Mouse (Mus musculus): ENCODE measurements around the gene Relb. TPM values are rescaled to one million over a fixed set of nuclear protein-coding genes. Genes with fewer than 3 reads are reported as not detected.

The Relb gene
- 3.6 TPM for polyA plus RNA-seq (2014; fragmentation: Illumina TruSeq; extraction: RNeasy Lipid Tissue Mini Kit (QIAGEN cat#74804); ENCODE audit: low replicate concordance)

GRCm38 (mm10) chr7:19629361-19629734 is at the start of gene Relb:
Gene Relb (minus strand): TSS chr7:19629438.

GRCm38 (mm10) chr7:19677872-19678271 is 48.6 kb upstream of the Relb start, which contains the start of gene Apoc2:
Gene Apoc2 (minus strand): TSS chr7:19677941.

GRCm38 (mm10) chr7:19664955-19665841 is 36.0 kb upstream of the Relb start, which contains the start of gene Clptm1:
Gene Clptm1 (minus strand): TSS chr7:19665033.

GRCm38 (mm10) chr7:19603849-19604605 is 25.2 kb downstream of the Relb start, which contains the start of gene Clasrp:
Gene Clasrp (minus strand): TSS chr7:19604486.

GRCm38 (mm10) chr7:19577141-19577852 is 51.9 kb downstream of the Relb start, which contains the start of the genes Zfp296 and Gemin7:
Gene Zfp296 (plus strand): TSS chr7:19577287.
Gene Gemin7 (minus strand): TSS chr7:19577595.

GRCm38 (mm10) chr7:19562643-19563410 is 66.4 kb downstream of the Relb start, which contains the start of gene Ppp1r37:
Gene Ppp1r37 (minus strand): TSS chr7:19563076.

Other genes starting within 250 kb of the Relb start
- not detected for gene Ercc2, start 247.4 kb downstream of the Relb start, polyA plus RNA-seq (2014; fragmentation: Illumina TruSeq; extraction: RNeasy Lipid Tissue Mini Kit (QIAGEN cat#74804); ENCODE audit: low replicate concordance)
- not detected for gene Klc3, start 225.3 kb downstream of the Relb start, polyA plus RNA-seq (2014; fragmentation: Illumina TruSeq; extraction: RNeasy Lipid Tissue Mini Kit (QIAGEN cat#74804); ENCODE audit: low replicate concordance)
- gene Ckm, start 224.7 kb downstream of the Relb start, polyA plus RNA-seq (2014; fragmentation: Illumina TruSeq; extraction: RNeasy Lipid Tissue Mini Kit (QIAGEN cat#74804); ENCODE audit: low replicate concordance) = not detected
- 0.19 TPM for gene Mark4, start 170.6 kb downstream of the Relb start, polyA plus RNA-seq (2014; fragmentation: Illumina TruSeq; extraction: RNeasy Lipid Tissue Mini Kit (QIAGEN cat#74804); ENCODE audit: low replicate concordance)
- gene Exoc3l2, start 166.1 kb downstream of the Relb start, polyA plus RNA-seq (2014; fragmentation: Illumina TruSeq; extraction: RNeasy Lipid Tissue Mini Kit (QIAGEN cat#74804); ENCODE audit: low replicate concordance) = not detected
- 3.4 TPM for gene Bloc1s3, start 121.1 kb downstream of the Relb start, polyA plus RNA-seq (2014; fragmentation: Illumina TruSeq; extraction: RNeasy Lipid Tissue Mini Kit (QIAGEN cat#74804); ENCODE audit: low replicate concordance)
- gene Trappc6a, start 121.0 kb downstream of the Relb start, polyA plus RNA-seq (2014; fragmentation: Illumina TruSeq; extraction: RNeasy Lipid Tissue Mini Kit (QIAGEN cat#74804); ENCODE audit: low replicate concordance) = not detected
- gene Nkpd1, start 111.6 kb downstream of the Relb start, polyA plus RNA-seq (2014; fragmentation: Illumina TruSeq; extraction: RNeasy Lipid Tissue Mini Kit (QIAGEN cat#74804); ENCODE audit: low replicate concordance) = not detected
- gene Ppp1r37, start 66.4 kb downstream of the Relb start, polyA plus RNA-seq (2014; fragmentation: Illumina TruSeq; extraction: RNeasy Lipid Tissue Mini Kit (QIAGEN cat#74804); ENCODE audit: low replicate concordance) = 0.22 TPM
- gene Zfp296, start 52.2 kb downstream of the Relb start, polyA plus RNA-seq (2014; fragmentation: Illumina TruSeq; extraction: RNeasy Lipid Tissue Mini Kit (QIAGEN cat#74804); ENCODE audit: low replicate concordance) = not detected
- 6.5 TPM for gene Gemin7, start 51.8 kb downstream of the Relb start, polyA plus RNA-seq (2014; fragmentation: Illumina TruSeq; extraction: RNeasy Lipid Tissue Mini Kit (QIAGEN cat#74804); ENCODE audit: low replicate concordance)
- 3.5 TPM for gene Clasrp, start 25.0 kb downstream of the Relb start, polyA plus RNA-seq (2014; fragmentation: Illumina TruSeq; extraction: RNeasy Lipid Tissue Mini Kit (QIAGEN cat#74804); ENCODE audit: low replicate concordance)
- gene Clptm1, start 35.6 kb upstream of the Relb start, polyA plus RNA-seq (2014; fragmentation: Illumina TruSeq; extraction: RNeasy Lipid Tissue Mini Kit (QIAGEN cat#74804); ENCODE audit: low replicate concordance) = 5.2 TPM
- 21.6 TPM for gene Apoc2, start 48.5 kb upstream of the Relb start, polyA plus RNA-seq (2014; fragmentation: Illumina TruSeq; extraction: RNeasy Lipid Tissue Mini Kit (QIAGEN cat#74804); ENCODE audit: low replicate concordance)
- gene Gm44805, start 52.0 kb upstream of the Relb start, polyA plus RNA-seq (2014; fragmentation: Illumina TruSeq; extraction: RNeasy Lipid Tissue Mini Kit (QIAGEN cat#74804); ENCODE audit: low replicate concordance) = not detected
- not detected for gene Apoc4, start 52.0 kb upstream of the Relb start, polyA plus RNA-seq (2014; fragmentation: Illumina TruSeq; extraction: RNeasy Lipid Tissue Mini Kit (QIAGEN cat#74804); ENCODE audit: low replicate concordance)
- gene Apoc1, start 63.2 kb upstream of the Relb start, polyA plus RNA-seq (2014; fragmentation: Illumina TruSeq; extraction: RNeasy Lipid Tissue Mini Kit (QIAGEN cat#74804); ENCODE audit: low replicate concordance) = not detected
- 2.3 TPM for gene Apoe, start 69.8 kb upstream of the Relb start, polyA plus RNA-seq (2014; fragmentation: Illumina TruSeq; extraction: RNeasy Lipid Tissue Mini Kit (QIAGEN cat#74804); ENCODE audit: low replicate concordance)
- 0.93 TPM for gene Tomm40, start 86.0 kb upstream of the Relb start, polyA plus RNA-seq (2014; fragmentation: Illumina TruSeq; extraction: RNeasy Lipid Tissue Mini Kit (QIAGEN cat#74804); ENCODE audit: low replicate concordance)
- gene Nectin2, start 121.0 kb upstream of the Relb start, polyA plus RNA-seq (2014; fragmentation: Illumina TruSeq; extraction: RNeasy Lipid Tissue Mini Kit (QIAGEN cat#74804); ENCODE audit: low replicate concordance) = 5.7 TPM
- not detected for gene Bcam, start 141.6 kb upstream of the Relb start, polyA plus RNA-seq (2014; fragmentation: Illumina TruSeq; extraction: RNeasy Lipid Tissue Mini Kit (QIAGEN cat#74804); ENCODE audit: low replicate concordance)
- 3.7 TPM for gene Cblc, start 167.4 kb upstream of the Relb start, polyA plus RNA-seq (2014; fragmentation: Illumina TruSeq; extraction: RNeasy Lipid Tissue Mini Kit (QIAGEN cat#74804); ENCODE audit: low replicate concordance)
- gene Bcl3, start 193.3 kb upstream of the Relb start, polyA plus RNA-seq (2014; fragmentation: Illumina TruSeq; extraction: RNeasy Lipid Tissue Mini Kit (QIAGEN cat#74804); ENCODE audit: low replicate concordance) = 1.2 TPM
- gene Gm19345, start 222.6 kb upstream of the Relb start, polyA plus RNA-seq (2014; fragmentation: Illumina TruSeq; extraction: RNeasy Lipid Tissue Mini Kit (QIAGEN cat#74804); ENCODE audit: low replicate concordance) = not detected
- not detected for gene Ceacam16, start 231.9 kb upstream of the Relb start, polyA plus RNA-seq (2014; fragmentation: Illumina TruSeq; extraction: RNeasy Lipid Tissue Mini Kit (QIAGEN cat#74804); ENCODE audit: low replicate concordance)